Mouse (Mus musculus): Measurements from ENCODE around the gene Cdc40.

DNA sequence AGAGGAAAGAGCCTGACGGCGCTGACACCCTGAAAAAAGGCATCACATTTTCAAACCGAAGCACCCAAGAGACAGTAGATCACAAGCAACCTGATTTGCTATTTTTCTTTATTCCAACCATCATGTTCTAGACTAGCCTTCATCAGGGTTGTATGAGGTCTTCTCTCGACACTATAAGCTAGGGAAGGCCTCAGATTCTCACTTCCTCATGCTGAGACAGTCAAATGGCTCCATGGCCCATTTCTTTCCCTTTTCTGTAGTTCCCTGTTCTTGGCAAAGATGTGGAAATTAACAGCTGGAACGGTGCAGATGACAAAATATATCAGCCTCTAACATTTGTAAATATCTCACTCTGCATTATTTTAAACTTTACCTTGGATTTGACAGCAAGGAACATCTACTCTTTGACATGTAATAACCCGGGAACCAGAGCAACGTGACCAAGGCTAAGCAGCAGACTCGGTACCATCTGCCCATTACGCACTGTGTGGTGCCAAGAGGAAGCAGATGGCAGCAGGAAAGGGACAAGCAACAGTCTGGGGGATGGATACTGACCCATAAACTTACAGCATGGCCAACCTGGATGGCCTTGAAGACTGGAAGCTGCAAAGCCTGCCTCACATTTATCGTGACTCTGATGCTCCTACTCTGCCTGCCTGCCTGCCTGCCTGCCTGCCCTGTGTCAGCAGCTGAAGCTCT is 35.8 kb downstream of the Cdc40 start:
- TF ChIP-seq CTCF (IDR thresholded peaks at IDR 0.05; ENCODE audit: borderline replicate concordance, insufficient read depth, low read length) (no peak), POLR2A (IDR thresholded peaks at IDR 0.05; ENCODE audit: low read depth, low read length) (no peak)

All from embryonic fibroblast, embryonic 13.5 days (primary cell).